Mouse (Mus musculus) c-Kit-positive CD71-positive TER-119-positive erythroid progenitor cells, embryonic 14.5 days (primary cell): ENCODE measurements around the gene Ggt5.
A peak's percentile ranks its signal among the peaks of the same experiment; 100 is the strongest.

Experiments used
- DNase-seq: peaks from one replicate; pipeline ENCODE4 v3.0.0-alpha.2; 2013; ENCODE audit warnings: low spot score

Gene Ggt5

DNA sequence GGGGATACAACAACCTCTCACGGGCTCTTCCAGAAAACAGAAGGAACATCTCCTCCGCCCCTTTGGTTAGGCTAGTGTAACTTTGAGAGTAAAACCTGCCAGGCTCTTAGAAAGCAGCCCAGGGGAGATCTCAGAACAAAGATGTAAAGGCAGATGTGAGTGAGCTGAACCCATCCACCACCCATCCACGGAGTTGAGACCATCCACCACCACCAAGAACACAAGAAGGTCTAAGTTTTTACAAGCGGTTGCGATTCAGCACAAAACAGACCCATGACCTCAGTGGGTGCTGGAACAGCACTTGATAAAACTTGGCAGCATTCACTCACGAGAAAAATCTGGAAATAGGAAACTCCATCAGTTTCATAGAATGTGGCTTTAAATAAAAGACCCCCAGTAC lies 36.8 kb downstream of the Ggt5 start:
- no peak for DNase-seq

GRCm38 (mm10) chr10:75626991-75627390 lies 37.9 kb downstream of the Ggt5 start:
- DNase-seq: no peak

DNA sequence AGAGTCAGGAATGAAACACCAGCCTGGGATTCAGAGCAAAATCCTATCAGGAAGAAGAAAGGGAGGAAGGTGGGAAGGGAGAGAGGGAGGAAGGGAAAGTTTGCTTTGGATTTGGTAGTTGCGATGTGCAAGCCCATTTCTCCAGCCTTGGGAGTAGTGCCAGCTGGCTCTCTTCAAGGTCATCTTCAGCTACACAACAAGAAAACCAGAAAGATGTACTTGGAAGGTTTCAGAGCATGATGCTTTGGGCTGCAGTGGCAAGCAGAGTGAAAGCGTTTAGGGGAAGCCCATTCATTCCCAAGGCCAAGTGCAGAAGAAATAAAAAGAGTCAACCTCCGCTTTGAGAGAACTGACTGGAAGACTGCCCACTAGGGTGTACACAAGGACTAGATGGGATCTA lies 38.4 kb downstream of the Ggt5 start:
- no peak for DNase-seq

GRCm38 (mm10) chr10:75632633-75633032 lies 43.5 kb downstream of the Ggt5 start:
- no peak for DNase-seq

GRCm38 (mm10) chr10:75633048-75633447 lies 43.9 kb downstream of the Ggt5 start:
- DNase-seq: no peak

DNA sequence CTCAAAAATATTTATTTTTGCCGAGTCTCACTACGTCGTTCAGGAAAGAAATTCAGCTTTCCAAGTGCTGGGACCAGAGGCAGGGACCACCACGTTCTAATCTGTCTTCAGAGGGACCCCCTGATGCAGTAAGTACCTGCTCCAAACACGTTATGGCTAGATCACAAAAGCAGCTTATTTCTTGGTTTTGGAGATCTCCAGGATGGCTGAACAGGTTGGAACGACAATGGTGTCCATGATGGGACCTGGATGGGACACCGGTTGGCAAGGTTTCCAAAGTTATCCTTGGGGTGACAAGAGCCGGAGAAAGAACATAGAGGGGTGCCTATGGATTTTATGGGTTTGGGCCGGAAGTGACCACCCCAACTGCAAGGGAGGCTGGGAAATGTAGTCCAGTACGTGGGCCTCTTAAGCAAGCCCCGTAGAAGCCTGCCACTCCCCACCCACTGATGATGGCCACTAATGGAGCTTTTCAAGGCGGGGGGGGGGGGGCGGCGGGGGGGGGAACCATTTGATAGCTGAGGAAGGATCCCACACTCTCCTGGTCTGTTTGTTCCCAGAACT lies 44.5 kb downstream of the Ggt5 start:
- no peak for DNase-seq

DNA sequence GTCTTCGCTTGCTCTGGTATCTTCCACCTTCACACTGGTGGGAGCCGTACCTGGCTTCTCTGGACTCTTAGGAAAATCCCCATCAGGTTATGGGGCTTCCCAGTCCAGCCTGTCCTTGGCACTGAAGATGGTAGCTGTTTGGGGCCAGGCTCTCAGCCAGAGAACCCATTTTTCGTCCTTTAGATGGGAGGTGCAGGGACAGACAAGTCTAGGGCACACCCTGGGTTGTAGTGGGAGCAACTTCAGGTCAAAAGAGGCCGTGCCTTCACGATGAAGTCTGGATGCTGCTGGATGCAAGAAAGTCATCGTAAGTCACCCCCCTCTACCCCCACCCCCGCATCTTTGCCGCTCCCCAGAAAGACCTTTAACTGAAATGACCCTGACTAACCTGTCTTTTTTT lies 45.5 kb downstream of the Ggt5 start:
- no peak for DNase-seq

DNA sequence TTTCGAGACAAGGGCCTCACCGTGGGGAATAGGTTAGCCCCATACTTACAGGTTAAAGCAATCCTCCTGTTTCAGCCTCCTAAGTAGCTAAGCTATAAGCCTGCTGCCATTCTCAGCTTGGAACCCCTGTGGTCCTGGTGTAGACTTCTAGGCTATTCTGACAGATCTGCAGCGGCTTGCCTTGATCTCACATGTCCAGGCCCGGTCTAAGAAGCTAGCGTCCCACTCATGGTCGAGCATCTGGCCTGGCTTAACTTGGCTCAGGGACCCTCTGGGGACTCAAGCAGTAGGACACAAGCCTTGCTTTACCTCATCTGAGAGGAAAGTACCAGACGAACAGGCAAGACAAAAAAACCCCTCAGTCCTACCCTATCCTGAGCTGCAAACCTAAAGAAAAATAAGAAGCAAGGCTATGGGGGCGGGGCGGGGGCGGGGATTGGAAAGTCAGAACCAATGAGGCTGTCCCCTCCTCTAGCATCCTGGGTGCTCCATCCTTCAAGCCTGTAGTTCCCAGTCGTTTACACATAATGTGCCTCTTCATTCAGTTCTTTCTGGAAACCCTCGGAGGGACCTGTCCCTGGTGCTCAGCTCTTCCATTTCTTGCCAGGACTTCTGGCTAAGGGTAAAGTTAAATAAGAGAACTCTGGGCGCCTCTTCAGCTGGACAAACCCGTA lies 46.0 kb downstream of the Ggt5 start:
- DNase-seq: no peak

DNA sequence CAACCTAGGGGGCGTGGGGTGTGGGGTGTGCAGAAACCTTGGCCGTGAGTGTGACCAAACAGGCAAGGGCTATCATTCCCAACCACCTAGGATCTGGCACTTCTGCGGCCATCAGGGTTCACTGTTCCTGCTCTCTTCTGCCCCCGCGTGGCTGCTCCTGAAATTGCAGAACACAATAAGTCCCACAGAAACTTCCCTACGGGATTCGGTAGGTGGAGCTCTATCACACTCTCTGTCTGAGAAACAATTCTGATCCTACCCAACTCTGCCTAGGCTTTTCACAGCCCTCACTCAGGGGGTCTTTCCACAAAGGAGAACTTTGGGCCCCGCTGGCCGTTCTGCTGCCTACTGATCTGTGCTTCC lies 46.5 kb downstream of the Ggt5 start:
- DNase-seq: peak; percentile 82

- DNase-seq: no peak
Measured at GRCm38 (mm10) chr10:75636084-75636786, 47.1 kb downstream of the Ggt5 start.

GRCm38 (mm10) chr10:75637711-75638110 lies 48.6 kb downstream of the Ggt5 start:
- DNase-seq: no peak

DNA sequence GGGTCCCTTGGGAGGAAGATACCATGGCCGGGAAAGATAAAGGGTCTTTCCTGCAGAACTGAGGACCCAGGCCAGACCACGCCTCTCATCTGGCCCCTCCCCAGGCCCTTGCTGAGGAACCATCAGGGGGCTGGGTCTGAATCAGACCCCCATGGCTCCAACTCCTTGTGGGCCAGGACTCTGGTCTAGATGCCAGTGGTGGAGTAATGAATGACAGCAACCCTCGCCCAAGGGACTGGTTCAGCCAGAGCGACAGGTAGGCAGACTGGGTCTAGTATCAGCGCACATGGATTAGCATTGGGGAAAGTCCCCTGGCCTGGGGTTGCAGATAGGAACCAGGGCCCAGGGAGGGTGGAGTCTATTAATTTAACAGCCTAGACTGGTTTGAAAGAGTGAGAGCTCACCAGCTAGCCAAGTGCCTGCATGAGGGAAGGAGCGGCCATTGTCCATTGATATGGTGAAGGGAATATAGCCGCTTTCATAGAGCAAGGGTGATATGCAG lies 52.6 kb downstream of the Ggt5 start:
- peak; percentile 17 for DNase-seq

- DNase-seq: no peak
Measured at GRCm38 (mm10) chr10:75642436-75642835, 53.3 kb downstream of the Ggt5 start.

GRCm38 (mm10) chr10:75642891-75643290 lies 53.8 kb downstream of the Ggt5 start:
- no peak for DNase-seq

GRCm38 (mm10) chr10:75643741-75644343 lies 54.7 kb downstream of the Ggt5 start, which contains the start of gene Susd2:
Gene Susd2 (minus strand): TSS chr10:75644008.
- DNase-seq: peak; percentile 60

DNA sequence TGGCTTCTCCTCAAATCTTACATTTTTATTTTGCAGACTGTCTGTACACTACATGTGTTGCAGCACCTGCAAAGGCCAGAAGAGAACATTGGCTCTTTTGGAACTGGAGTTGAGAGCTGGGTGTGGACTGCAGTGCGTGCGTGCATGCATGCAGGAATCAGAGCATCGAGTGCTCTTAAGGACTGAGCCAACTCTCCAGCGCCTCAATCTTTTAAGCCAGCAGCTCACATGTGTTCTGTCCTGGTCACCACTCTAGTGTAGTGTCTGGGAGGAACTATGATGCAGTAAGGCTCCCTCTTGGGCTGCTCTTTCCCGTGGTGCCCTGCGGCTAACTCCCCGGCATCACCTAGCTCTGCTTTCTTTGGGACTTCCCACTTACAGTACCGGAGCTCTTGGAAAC lies 56.5 kb downstream of the Ggt5 start:
- DNase-seq: no peak

DNA sequence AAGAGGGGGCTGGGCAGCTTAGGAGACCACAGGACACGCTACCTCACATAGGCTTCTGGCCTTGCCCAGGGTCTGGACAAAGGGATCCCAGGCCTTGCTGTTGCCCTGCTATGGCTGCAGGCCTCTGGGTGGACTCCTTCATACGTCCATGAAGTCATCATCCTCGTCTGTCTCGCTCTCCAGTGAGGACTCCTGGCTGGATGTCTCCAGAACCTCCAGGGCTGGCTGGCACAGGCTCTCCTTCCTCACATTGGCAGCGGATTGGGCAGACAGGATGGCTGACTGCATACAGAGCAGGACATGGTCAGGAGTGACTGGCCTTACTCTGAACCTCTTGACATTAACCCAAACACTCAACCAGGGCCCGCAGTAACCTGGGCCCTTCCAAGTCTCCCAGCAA lies 57.3 kb downstream of the Ggt5 start:
- no peak for DNase-seq

DNA sequence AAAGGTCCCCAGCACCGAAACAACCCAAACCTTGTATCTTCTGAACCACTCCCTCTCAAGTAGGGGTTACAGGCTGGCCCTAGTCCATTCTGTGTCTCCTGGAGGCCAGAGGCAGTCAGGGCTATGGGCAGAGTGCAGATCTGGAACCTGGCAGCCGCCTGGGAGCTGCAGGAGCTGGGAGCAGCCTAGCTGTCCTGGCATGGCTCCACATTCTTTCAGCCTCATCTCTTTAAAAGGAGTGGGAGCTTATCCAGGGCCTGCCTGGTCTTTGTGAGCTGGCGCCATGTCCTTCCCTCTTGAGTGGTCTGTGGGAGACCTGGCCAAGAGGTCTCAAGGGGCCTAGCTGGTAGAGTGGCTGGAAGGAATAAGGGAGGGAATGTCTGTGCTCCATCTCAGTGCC lies 58.2 kb downstream of the Ggt5 start:
- DNase-seq: no peak

DNA sequence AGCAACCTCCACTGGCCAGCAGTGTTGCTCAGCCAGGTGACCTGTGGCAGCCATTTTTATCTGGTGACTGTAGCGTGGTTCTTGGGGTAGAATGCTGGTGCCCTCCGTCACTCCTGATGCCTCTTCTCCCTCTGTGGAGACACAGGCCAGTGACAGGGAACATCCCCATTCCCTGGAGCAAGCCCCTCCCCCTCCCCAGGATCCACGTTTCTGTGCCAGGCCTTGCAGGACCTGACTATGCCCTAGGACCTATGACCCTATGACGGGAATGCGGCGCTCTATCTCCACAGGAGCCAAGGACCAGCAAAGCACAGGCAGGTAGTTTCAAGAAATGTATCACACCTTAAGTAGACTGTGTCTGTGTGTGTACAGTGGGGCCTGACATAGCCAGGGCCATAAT lies 59.0 kb downstream of the Ggt5 start:
- DNase-seq: no peak

DNA sequence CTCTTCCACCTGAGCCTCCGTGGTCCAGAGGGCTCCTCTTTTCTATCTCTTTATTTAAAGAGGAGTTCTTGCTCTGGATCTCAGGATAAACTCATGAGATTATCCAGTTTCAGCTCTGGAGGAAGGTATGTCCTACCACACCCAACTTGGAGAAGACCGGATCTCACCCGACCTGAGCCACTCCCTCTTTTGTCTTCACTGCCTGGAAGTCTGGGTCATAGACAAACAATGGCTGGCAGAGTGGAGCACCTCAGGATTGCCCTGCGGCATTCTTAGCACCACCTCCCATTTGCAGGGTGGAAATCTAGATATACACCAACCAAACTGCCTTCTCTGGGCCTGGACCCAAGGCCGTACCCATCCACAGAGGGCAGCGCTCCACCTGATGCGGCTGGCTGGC lies 59.9 kb downstream of the Ggt5 start:
- DNase-seq: no peak

DNA sequence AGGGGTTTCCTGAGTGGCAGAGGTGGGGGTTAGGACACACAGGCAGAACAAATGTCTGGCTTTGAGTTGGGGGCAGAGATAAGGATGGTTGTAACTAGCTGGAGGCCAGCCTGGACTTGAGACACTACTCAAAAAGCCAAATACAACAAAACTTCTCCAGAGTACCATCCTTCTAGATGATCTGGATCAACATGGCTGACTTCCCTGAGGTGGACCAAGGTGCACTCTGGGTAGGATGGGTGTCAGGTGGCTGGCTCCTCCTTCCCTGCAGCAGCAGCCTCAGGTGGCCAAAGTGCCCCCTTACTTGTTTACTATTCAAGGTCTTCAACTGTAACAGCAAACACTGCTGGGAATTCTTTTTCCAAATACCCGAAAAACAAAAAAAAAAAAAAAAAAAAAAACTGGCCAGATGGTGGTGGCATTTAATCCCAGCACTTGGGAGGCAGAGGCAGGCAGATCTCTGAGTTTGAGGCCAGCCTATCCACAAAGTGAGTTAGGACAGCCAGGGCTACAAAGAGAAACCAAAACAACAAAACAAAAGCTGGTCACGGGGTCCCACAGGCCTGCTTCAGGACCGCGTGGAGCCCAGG lies 60.4 kb downstream of the Ggt5 start:
- no peak for DNase-seq

DNA sequence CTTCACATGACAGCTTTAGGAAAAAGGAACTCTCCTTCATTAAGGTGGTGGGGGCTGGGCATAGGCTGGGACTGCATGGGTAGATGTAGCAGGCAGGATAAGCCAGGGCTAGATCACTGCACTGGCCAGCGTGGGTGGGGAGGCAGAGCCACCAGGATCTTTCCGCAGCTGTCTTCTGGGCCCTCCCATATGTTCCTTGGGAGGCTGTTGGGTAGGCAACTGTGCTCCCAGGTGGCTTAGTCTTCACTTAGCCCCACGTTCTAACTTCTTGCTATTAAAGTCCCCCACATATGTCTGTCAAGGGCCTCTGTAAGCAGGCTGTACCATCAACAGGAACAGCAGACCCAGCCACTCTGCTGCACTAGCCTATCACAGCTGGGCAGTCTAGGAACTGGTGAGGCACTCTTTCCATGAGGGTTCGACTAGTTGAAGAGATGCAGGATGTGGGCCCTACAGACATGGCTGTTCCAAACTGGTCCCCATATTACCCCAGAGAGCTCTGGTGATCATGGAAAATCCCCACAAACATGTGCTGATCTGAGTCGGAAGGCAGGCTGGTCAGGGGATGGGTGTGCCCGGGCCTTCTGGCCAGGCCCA lies 61.3 kb downstream of the Ggt5 start:
- no peak for DNase-seq
